Mouse (Mus musculus): Measurements from ENCODE around the gene Rhog.

DNA sequence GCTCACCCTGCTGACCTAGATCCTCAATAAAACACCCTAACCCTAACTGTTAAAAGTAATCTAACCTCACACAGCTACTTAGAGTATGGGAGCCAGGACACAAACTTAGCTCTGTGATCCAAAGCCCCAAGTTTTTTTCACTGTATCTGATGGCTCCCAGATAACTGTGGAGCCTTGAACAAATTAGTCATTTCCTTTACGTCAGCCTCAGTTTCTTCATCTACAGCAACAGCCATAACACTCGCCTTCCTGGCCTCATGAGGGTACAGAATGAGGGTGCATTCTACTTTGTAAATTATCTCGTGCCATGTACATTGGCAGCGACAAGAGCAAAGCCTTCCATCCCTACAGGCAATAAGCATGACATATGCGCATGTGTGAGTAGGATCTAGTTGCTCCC lies 13.5 kb downstream of the Rhog start:
- TF ChIP-seq CTCF (IDR thresholded peaks at IDR 0.05; ENCODE audit: low read depth) (no peak), EP300 (IDR thresholded peaks at IDR 0.05; ENCODE audit: low read depth) (no peak)
